Mouse (Mus musculus): Measurements from ENCODE around the gene Wdr66.

Wdr66 gene

GRCm38 (mm10) chr5:123315219-123315866 is 63.4 kb downstream of the Wdr66 start:
- no peak for DNase-seq (ENCODE audit: low spot score)

- no peak for DNase-seq (ENCODE audit: low spot score)
These were observed 66.1 kb downstream of the Wdr66 start for GRCm38 (mm10) chr5:123317992-123318391.

GRCm38 (mm10) chr5:123320136-123320535 is 68.2 kb downstream of the Wdr66 start:
- DNase-seq (ENCODE audit: low spot score): no peak

GRCm38 (mm10) chr5:123324242-123324641 is 72.3 kb downstream of the Wdr66 start:
- no peak for DNase-seq (ENCODE audit: low spot score)

- DNase-seq (ENCODE audit: low spot score): no peak
These were observed 74.3 kb downstream of the Wdr66 start for GRCm38 (mm10) chr5:123326006-123326750.

- DNase-seq (ENCODE audit: low spot score): no peak
These were observed 74.8 kb downstream of the Wdr66 start for GRCm38 (mm10) chr5:123326751-123327148.

GRCm38 (mm10) chr5:123327686-123328085 is 75.8 kb downstream of the Wdr66 start:
- DNase-seq (ENCODE audit: low spot score): no peak

- DNase-seq (ENCODE audit: low spot score): no peak
These were observed 81.7 kb downstream of the Wdr66 start for GRCm38 (mm10) chr5:123333566-123333965.

GRCm38 (mm10) chr5:123336205-123336961 is 84.5 kb downstream of the Wdr66 start:
- no peak for DNase-seq (ENCODE audit: low spot score)

- no peak for DNase-seq (ENCODE audit: low spot score)
These were observed 86.6 kb downstream of the Wdr66 start for GRCm38 (mm10) chr5:123338463-123338862.

- peak; percentile 73 for DNase-seq (ENCODE audit: low spot score)
These were observed 92.1 kb downstream of the Wdr66 start, which contains the start of gene Bcl7a for GRCm38 (mm10) chr5:123343707-123344627. Bcl7a (plus strand) TSS chr5:123343834.

GRCm38 (mm10) chr5:123344628-123344962 is 92.7 kb downstream of the Wdr66 start:
- no peak for DNase-seq (ENCODE audit: low spot score)

- DNase-seq (ENCODE audit: low spot score): peak; percentile 37
These were observed 93.3 kb downstream of the Wdr66 start for GRCm38 (mm10) chr5:123344963-123345852.

GRCm38 (mm10) chr5:123345853-123346654 is 94.2 kb downstream of the Wdr66 start:
- DNase-seq (ENCODE audit: low spot score): peak; percentile 25

- DNase-seq (ENCODE audit: low spot score): no peak
These were observed 94.9 kb downstream of the Wdr66 start for GRCm38 (mm10) chr5:123346701-123347270.

GRCm38 (mm10) chr5:123347985-123348384 is 96.1 kb downstream of the Wdr66 start:
- no peak for DNase-seq (ENCODE audit: low spot score)

GRCm38 (mm10) chr5:123350386-123350785 is 98.5 kb downstream of the Wdr66 start:
- DNase-seq (ENCODE audit: low spot score): peak; percentile 25

- no peak for DNase-seq (ENCODE audit: low spot score)
These were observed 104.0 kb downstream of the Wdr66 start for GRCm38 (mm10) chr5:123355918-123356317.

GRCm38 (mm10) chr5:123357253-123357652 is 105.4 kb downstream of the Wdr66 start:
- DNase-seq (ENCODE audit: low spot score): no peak

GRCm38 (mm10) chr5:123359431-123359830 is 107.5 kb downstream of the Wdr66 start:
- no peak for DNase-seq (ENCODE audit: low spot score)

Data from c-Kit-positive CD71-positive TER-119-positive erythroid progenitor cells, embryonic 14.5 days (primary cell).